Mouse (Mus musculus): Measurements from ENCODE around the gene Stk38l. TPM values are rescaled to one million over a fixed set of nuclear protein-coding genes. Genes with fewer than 3 reads are reported as not detected.
"Not testable (repeated sequence)": the region's sequence is repeated elsewhere in the genome, so short reads cannot be mapped to it uniquely, and the experiment has no call there.

The Stk38l gene
- total RNA-seq, 4 experiments from 2014 or later: 23.4 to 29.2 (median 25.6) TPM

DNA sequence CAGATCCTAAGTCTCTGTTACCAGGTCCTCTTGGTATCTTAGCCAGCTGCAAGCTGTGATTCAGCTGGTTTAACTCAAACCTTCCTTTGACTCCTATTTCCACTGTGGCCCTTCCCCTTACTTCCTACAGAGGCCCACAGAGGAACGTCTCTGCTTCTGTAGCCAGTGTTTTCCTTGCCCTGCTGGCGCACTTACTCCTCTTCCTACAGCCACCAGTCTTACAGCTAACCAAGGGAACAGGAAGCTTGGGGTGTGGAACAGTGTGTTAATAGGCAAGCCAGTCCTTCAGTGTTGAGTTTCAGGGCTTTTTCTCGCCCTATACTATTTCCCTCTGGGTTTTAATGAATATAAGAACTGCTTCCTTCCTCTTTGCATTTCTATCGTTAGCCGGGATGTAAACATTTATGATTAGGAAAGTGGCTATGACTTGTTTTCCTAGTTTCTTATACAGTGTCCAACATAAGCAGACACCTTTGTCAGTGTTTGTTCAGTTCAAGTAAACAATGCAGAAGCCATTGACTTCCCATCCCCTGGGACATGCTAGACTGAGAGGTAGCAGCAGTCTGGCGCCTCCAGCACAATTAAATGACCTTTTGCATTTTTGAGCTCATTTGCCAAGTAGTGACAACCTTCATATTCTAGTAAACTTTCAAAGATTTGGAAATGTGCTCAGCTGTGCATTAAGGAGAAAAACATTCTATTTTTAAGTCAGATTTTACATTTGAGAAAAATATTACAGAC, 45.4 kb downstream of the Stk38l start:
- DNase-seq (ENCODE audit: low spot score in 2 of 2): no peak

DNA sequence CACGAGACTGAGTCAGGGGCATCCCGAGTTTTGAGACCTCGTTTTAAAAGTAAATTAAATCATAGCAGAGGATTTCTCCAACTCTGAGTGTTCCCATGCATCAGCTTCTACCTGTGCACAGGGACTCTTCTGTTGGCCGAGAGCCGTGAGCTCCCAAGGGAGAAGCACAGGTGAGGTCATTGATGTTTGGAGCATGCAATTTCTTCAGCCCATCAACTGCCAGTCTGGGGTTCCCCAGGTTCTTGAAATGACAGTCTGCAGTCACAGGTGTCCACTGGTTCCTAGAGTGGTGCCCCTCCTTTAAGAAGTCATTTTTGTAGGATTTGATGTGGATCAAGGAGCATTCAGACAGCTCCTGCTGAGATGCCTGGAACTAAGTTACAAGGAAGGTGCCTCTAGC, 46.0 kb downstream of the Stk38l start:
- no peak for DNase-seq (ENCODE audit: low spot score in 2 of 2)

DNA sequence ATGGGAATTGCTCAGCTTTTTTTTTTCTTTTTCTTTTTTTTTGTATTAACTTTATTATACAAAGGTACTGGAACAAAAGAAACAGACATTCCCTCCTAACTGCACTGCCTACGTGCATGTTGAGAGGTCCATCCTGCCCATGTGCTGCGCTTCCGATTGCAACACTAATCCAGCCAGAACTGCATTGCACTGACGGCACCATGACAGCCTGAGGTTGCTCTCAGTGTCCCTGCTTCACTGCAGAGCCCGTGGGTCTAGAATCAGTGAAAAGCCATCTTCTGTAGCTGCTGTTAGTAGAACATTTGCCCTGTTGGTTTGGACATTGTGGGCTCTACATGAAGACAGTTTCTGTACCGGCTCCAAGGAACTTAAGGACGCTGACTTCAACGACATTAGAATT, 51.1 kb downstream of the Stk38l start:
- not testable (repeated sequence) for DNase-seq (ENCODE audit: low spot score in 2 of 2)

DNA sequence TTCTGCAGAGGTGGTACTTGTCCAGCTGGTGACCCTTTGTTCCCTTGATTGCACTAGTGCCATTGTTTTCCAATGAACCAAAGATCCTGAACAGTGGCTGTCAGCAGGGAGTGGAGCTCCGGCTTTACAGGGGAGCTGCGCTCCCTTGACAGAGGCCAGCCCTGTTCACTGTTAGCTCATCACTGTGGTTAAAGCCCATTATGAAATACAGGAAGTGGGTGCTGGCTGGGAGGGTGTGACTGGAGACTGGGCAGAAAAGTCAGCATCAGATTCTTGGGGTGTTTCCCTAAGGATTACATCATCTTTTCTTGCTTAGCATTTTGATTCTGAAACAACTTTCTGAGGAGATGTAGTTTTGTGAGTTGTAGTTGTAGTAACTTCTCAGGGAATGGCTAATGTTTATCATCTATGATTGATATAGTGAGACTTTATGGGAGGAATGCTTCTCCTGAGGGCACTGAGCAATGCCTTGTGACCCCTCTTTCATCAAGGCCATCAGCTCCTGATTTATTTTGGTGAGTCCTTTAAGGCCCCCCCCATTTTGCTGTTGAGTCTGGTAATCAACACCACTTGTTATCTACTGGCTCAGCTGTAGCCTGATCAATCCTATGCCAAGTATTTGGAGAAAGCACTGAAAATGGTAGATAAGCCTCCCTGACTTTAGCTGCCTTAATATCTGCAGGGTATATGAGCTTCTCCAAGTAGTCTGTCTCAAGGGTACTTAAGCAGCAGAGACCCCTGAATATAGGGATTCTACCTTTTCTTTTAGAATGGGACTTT, 52.0 kb downstream of the Stk38l start:
- no peak for DNase-seq (ENCODE audit: low spot score in 2 of 2)

DNA sequence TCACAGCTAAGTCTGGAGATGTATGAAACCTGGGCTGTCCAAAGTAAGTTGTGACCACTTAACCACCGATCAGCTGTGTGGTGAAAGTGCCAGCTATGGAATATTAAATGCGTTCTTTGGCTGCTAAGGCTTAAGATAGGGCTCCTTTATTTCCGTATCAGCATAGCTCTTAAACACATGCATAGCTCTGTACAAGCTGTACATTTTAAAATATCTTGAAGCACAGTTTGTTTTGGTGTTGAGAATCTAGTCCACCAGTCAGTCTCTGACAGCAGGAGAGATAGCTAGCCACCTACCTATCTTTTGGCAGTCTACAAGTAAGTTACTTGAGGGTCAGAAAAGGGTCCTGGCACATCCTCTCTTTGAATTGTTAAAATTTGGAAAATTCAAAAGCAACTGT, 53.3 kb downstream of the Stk38l start:
- no peak for DNase-seq (ENCODE audit: low spot score in 2 of 2)

DNA sequence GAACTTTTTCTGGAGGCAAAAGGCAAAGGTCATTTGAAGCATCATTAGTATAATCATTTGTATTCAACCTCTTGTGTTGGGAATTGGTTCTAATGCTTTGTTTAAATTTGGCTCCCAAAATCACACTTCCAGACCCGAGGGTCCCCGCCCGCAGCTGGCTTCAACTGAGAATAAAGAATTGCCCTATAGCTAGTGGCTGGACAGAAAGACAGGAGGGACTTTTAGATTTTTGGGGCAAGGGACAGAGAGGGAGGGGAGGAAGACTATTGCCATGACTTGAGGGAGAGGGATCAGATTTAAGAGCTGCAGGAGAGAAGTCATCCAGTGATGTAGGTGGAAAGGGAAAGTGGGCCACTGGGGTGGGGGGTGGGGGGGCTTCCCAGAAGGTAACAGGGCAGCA, 56.8 kb downstream of the Stk38l start:
- no peak for DNase-seq (ENCODE audit: low spot score in 2 of 2)

- no peak for DNase-seq (ENCODE audit: low spot score in 2 of 2)
These were observed 68.7 kb downstream of the Stk38l start for GRCm38 (mm10) chr6:146793527-146793926.

GRCm38 (mm10) chr6:146795166-146795923, 70.5 kb downstream of the Stk38l start:
- DNase-seq (ENCODE audit: low spot score in 2 of 2): no peak

GRCm38 (mm10) chr6:146795924-146796545, 71.2 kb downstream of the Stk38l start, which contains the start of gene Arntl2:
TSS of gene Arntl2 (plus strand) at chr6:146796055.
- DNase-seq (ENCODE audit: low spot score in 2 of 2): peak; percentile 39 to 43

DNA sequence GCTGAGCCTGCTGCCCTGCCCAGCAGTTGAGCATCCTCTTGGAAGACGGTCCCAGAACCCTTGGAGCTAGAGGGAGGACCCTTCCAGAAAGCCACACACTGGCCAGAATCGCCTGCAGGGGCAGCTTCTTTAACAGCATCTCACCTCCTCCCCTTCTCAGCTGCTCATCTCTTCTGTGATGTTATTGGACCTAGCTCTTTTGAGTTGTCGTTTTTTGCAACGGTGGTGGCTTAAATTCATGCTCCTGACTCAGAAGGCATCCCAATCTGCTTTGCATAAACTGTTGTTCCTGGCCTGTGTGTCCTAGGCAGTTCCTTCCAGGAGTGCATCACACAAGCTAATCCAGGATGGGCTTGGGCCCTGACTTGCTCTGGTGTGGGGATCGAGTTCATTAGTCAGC, 72.7 kb downstream of the Stk38l start:
- no peak for DNase-seq (ENCODE audit: low spot score in 2 of 2)

GRCm38 (mm10) chr6:146809991-146810390, 85.2 kb downstream of the Stk38l start:
- DNase-seq (ENCODE audit: low spot score in 2 of 2): no peak

- no peak for DNase-seq (ENCODE audit: low spot score in 2 of 2)
These were observed 88.2 kb downstream of the Stk38l start for GRCm38 (mm10) chr6:146813007-146813406.

DNA sequence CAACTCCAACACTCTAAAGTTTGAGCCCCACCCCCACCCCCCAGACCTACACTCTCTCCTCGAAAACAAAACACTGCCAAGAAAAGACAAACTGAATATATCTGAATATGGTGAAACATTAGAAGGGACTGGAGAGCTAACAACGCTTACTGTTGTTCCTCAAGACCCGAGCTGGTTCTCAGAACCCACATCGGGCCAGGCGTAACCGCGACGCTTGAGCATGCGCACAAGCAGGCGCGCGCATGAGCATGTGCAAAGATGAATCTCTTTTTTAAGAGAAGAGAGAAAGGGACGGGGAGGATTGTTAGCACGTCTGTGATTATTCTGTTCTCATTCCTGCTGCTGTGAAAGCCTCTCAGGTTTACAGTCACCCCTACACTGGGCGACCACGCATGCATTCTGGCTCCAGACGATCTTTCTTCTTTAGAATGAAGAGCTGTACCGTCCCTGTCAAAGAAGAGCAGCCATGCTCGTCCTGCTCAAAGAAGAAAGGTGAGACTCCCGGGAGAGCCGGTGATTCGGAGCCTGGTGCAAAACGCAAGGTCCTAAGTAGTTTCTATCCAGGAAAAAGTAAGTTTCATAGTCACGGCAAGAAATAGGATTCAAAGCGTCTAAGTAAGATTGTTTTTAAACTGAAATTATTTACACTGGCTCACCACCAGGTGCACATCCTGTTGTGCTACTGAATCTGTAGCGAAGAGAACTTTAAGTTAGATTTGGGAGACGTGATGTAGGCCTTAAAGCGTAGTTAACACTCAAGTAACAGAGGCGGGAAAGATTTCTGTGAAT, 95.6 kb downstream of the Stk38l start:
- DNase-seq (ENCODE audit: low spot score in 2 of 2): no peak

GRCm38 (mm10) chr6:146821958-146822357, 97.2 kb downstream of the Stk38l start:
- no peak for DNase-seq (ENCODE audit: low spot score in 2 of 2)

DNA sequence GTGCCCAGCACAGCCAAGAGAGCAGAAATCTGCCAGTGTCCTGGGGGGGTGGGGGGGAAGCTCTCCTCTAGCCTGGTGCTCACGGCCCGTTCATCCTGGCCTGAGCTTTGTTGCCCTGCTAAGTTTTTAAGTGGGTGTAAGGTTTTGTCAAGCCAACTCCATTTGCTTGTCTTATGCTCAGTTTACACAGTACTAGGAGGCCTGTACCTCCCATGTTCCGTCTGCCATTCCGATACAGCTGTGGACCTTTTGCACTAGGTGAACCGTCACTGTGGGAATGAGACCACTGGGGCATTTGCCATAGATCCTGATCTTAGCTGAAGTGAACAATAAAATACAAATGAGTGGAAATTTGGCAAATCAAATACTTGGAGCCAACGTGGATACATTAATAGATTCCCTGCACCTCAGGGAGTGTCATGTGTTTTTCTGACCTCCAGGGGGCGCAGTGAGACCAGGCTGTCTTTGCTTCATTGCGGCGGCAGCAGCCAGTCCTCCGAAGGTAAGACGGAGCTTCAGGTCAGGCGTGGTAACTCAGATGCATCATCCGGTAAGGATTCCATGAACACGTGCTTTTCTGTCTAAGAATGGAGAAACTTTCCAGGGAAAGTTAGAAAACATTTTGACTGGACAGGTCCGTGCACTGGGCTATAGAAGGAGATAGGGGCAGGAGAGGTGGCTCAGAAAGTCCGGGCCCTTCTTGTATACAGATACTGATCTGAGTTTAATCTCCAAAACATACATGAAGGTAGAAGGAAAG, 100.1 kb downstream of the Stk38l start:
- DNase-seq (ENCODE audit: low spot score in 2 of 2): peak in 1 of 2 experiments; percentile 36

DNA sequence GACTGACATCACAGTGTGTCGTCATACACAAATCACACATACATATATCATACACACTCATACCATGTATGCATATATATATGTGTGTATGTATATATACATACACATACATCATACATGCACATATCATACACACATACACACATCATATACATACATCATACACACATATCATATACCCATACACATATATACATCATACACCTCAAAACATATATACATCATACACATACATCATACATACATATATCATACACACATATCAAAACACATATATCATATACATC, 100.6 kb downstream of the Stk38l start:
- no peak for DNase-seq (ENCODE audit: low spot score in 2 of 2)

Data from left cerebral cortex, adult 8-10 months (tissue).